Mouse (Mus musculus): ENCODE measurements at regions not wholly inside any gene's neighbourhood (a gene's known extent, or its start where the extent isn't known, plus 50 kb on each side); places are given as distances from the start of the nearest gene placed in this dataset.

GRCm38 (mm10) chr8:90414021-90414420, 65.9 kb upstream of the Tox3 start:
- 75% methylated on average over 2 of the region's 2 CpGs for WGBS
- no peak for ATAC-seq (ENCODE audit: insufficient read depth, low FRiP score, low read depth)
- no peaks in the 10 kb centered on the region for H3K9me3 ChIP-seq
- H3K4me2 ChIP-seq: no peak overlapping the region
- no peak overlapping the region for H3K4me3 ChIP-seq (replicated peaks)
- no peaks in the 10 kb centered on the region for H3K36me3 ChIP-seq
- no peak overlapping the region for H3K9ac ChIP-seq
- no peak overlapping the region for H3K27ac ChIP-seq
- no peaks in the 10 kb centered on the region for H3K4me1 ChIP-seq
- no peaks in the 10 kb centered on the region for H3K27me3 ChIP-seq (replicated peaks)
